Mouse (Mus musculus) B cell, adult (primary cell): ENCODE measurements around the gene Senp5. TPM values are rescaled to one million over a fixed set of nuclear protein-coding genes. Genes with fewer than 3 reads are reported as not detected.

ENCODE experiments used
- total RNA-seq: library from RNA; stranded (reverse); gene quantifications from 4 replicates; pipeline ENCODE4 v1.2.4, GENCODE M21; 2023; ENCODE audit not compliant: inconsistent age

Gene Senp5
- total RNA-seq: 28.7 to 33.9 TPM (median 29.8 TPM) in 4 replicates

GRCm38 (mm10) chr16:32002509-32003477, at the start of gene Senp5:
TSS of gene Senp5 (minus strand) at chr16:32003287.

GRCm38 (mm10) chr16:31948345-31948774, 54.7 kb downstream of the Senp5 start, which contains the start of the genes 0610012G03Rik and Ncbp2:
TSS of gene 0610012G03Rik (minus strand) at chr16:31948494.
TSS of gene Ncbp2 (plus strand) at chr16:31948513.

GRCm38 (mm10) chr16:31933751-31934549, 69.1 kb downstream of the Senp5 start, which contains the start of gene Pigz:
TSS of gene Pigz (plus strand) at chr16:31933851.

Other genes starting within 250 kb of the Senp5 start
- 0.12 to 0.15 TPM in 2 of 4 replicates, not detected in the others for gene Meltf, start 124.5 kb downstream of the Senp5 start, total RNA-seq
- not detected in 4 replicates for gene Pigz, start 69.4 kb downstream of the Senp5 start, total RNA-seq
- gene 0610012G03Rik, start 54.8 kb downstream of the Senp5 start, total RNA-seq: 15.9 to 18.1 TPM (median 17.3 TPM) in 4 replicates
- gene Ncbp2, start 54.8 kb downstream of the Senp5 start, total RNA-seq: 19.9 to 26.7 TPM (median 23.3 TPM) in 4 replicates
- 75.2 to 82.6 TPM (median 81.7 TPM) in 4 replicates for gene Pak2, start 76.1 kb upstream of the Senp5 start, total RNA-seq
- gene Pigx, start 96.5 kb upstream of the Senp5 start, total RNA-seq: 22.4 to 32.2 TPM (median 28.8 TPM) in 4 replicates
- gene Cep19, start 96.5 kb upstream of the Senp5 start, total RNA-seq: 3.6 to 6.2 TPM (median 4.4 TPM) in 4 replicates
- 275 to 293 TPM (median 287 TPM) in 4 replicates for gene Nrros, start 162.3 kb upstream of the Senp5 start, total RNA-seq
- gene Bex6, start 176.5 kb upstream of the Senp5 start, total RNA-seq: not detected in 4 replicates
- gene Fbxo45, start 243.9 kb upstream of the Senp5 start, total RNA-seq: 8.8 to 10.3 TPM (median 9.9 TPM) in 4 replicates
- gene Wdr53, start 243.9 kb upstream of the Senp5 start, total RNA-seq: 8.6 to 14.0 TPM (median 12.9 TPM) in 4 replicates